Mouse (Mus musculus) liver (tissue): ENCODE measurements around the gene Fam129b.
A peak's percentile ranks its signal among the peaks of the same experiment; 100 is the strongest.

Experiments used
- DNase-seq: peaks from one replicate; pipeline ENCODE4 v3.0.0-alpha.2; 2020; ENCODE audit warnings: mixed read lengths

Fam129b gene

GRCm38 (mm10) chr2:32894097-32894496 is 18.2 kb downstream of the Fam129b start:
- DNase-seq = no peak

GRCm38 (mm10) chr2:32895606-32896106 is 19.7 kb downstream of the Fam129b start:
- DNase-seq = no peak

DNA sequence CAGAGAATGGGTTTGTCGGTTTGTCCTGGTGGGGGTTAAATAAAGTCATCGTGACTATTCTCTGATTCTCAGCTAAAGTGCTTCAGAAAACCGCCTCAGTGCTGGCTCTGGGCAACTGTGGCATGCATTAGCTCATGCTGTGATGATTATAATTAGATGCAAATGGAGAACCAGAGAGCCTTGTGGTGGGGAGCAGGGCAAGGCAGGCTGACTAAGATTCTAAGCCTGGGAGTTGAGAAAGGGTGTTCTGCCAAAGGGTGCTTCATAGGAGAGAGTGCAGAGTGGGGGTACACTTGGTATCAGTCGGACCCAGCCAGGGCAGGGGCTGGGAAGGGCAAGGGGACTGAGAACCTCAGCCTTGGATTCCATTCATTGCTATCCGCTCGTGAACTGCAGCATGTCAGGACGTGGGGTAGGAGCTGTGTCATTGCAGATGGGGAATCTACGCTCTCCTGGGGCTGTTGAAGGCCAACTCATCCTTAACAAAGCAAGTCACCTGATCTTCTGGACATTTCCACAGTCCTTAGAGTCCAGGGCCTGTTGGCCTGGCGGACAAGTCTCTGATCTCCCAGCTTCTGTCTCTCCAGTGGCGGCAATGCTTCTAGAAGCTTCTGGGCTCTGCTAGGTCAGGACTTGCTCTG is 20.7 kb downstream of the Fam129b start:
- DNase-seq = no peak

DNA sequence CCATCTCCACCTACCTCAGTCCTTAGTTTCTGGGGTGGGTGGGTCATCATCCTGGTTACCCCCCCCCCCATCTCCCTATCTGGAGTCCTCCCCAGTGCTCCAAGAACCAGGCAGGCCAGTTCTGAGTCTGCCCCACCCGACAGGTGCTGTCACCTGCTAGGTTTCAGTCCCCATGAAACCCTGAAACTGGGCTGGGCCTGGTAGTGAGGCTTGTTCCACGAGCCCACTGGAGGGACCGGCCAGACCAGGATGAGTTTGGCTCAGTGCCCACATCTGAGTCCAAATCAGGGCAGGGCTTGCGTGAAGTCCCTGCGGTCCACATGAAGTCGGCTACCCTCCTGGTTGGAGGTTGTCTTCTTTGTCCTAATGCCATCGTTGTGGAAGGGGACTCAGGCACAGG is 23.1 kb downstream of the Fam129b start:
- DNase-seq = no peak

- DNase-seq = no peak
These were observed 26.2 kb downstream of the Fam129b start for GRCm38 (mm10) chr2:32902126-32902525.

- no peak for DNase-seq
These were observed 27.6 kb downstream of the Fam129b start for GRCm38 (mm10) chr2:32903470-32903869.

DNA sequence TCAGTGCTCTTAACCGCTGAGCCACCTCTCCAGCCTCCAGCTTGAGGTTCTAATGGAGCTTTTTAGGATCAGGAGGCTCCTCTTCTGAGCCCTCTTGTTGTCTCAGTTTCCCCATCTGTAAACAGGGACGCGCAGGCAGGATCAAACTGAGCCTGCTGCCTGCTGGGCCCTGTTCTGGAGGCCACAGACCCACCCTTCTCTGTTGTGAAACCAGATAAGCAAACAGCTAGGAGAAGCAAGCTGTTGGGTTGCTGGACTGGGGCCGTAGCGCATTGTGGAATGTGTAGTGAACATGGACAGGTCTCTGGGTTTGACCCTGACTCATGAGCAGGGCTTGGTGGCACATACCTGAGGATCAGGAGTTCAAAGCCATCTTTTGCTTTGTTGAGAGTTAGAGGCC is 28.7 kb downstream of the Fam129b start:
- peak; percentile 69 for DNase-seq

- DNase-seq = no peak
These were observed 29.4 kb downstream of the Fam129b start for GRCm38 (mm10) chr2:32905297-32905696.

GRCm38 (mm10) chr2:32907442-32907841 is 31.5 kb downstream of the Fam129b start:
- no peak for DNase-seq

- DNase-seq = peak; percentile 53
These were observed 32.4 kb downstream of the Fam129b start for GRCm38 (mm10) chr2:32908272-32908671.

DNA sequence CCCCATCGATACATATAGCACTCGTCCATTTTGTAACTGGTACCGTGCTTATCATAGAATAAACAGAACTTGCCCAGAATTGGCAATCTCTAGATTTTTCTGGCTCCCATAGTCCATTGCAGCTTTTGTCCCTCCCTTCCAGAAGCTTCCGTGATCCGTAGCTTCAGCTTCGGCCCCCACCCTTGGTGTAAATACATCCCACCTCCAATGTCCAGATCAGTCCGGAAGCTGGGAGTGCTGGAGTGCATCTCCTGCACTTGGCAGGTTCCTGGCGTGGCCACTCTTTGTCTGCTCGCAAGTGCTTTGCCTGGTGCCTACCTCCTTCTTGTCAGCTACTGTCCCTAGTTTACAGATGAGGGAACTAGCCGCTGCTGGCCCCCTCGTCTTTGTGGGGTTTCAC is 32.9 kb downstream of the Fam129b start:
- DNase-seq = no peak

DNA sequence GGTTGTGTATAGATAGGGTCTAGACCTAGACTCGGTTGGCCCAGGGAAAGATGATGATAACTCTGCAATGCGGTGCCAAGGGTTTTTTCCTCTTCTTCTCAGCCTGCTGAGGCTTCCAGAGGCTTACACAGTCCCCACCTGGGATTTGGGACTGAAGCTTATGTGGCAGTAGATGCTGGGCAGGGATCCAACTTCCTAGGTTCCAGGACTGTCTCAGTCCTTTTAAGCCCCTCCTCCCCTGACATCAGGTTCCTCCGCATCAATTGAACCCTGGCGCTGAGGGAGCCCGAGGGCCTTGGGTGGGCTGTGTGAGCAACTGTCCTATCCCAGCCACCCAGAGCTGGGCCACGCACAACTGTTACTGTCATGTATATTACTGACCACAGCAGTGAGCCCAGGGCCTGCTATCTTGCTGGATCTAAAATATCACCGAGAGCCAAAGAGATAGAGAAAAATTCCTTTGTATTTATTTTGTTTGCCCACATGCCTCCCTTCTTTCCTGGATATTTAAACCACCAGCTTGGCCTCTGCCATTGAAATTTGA is 35.8 kb downstream of the Fam129b start:
- no peak for DNase-seq

DNA sequence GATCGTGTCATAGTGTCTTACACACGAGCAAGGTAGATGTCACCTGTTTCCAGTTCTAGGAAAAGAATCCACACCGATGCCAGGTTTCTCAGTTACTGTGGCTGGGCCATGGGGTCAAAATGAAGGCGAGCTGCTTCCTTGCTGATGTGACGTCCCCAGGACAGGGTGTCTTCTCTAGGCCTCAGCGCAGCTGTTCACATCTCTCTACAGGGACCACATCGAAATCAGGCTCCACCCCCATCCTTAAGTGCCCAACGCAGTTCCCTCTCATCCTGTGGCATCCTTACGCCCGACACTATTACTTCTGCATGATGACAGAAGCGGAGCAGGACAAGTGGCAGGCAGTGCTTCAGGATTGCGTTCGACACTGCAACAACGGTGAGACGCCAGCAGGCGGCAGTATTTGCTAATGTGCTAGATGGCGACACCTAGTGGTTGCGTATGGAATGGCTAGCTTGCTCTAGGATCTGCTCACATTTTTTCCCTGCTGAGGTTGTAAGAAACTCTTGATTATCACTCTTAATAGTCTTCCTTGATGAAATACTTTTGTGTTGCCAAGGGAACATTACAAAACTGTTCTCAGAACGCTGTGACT is 36.4 kb downstream of the Fam129b start:
- peak; percentile 84 for DNase-seq

GRCm38 (mm10) chr2:32914362-32914761 is 38.4 kb downstream of the Fam129b start:
- no peak for DNase-seq

GRCm38 (mm10) chr2:32914896-32915295 is 39.0 kb downstream of the Fam129b start:
- DNase-seq = peak; percentile 43

GRCm38 (mm10) chr2:32917526-32917925 is 41.6 kb downstream of the Fam129b start:
- no peak for DNase-seq

DNA sequence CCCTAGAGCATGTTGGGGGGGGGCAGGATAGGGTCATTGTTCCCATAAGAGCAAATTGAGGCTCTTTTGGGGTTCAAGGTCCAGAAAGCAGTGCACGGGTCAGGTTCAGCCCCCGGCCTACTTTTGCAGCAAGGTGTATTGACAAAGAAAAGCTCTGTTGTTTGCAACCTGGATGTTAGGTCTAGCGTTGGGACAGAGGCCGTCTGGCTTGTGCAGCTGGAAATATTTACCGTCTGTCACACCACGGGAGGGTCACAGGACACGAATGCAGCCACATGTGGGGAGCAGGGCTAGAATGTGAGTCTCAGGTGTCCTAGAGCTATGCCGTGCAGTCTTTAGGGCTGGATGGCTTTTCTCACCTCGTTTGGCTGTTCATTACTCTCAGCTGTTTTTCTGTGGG is 42.5 kb downstream of the Fam129b start:
- DNase-seq = no peak

DNA sequence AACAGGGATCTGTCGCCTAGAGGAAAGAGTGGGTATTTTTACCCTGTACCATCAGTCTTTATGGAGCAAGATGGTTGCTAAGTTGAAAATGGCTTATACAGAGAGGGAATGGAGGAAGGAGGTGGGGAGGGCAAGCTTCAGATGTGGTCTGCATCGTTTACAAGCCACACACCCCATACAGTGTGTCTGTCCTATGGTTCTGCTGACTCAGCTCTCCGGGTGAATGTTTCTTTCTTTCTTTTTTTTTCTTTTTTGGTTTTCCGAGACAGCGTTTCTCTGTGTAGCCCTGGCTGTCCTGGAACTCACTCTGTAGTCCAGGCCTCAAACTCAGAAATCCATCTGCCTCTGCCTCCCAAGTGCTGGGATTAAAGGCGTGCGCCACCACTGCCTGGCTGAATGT is 45.3 kb downstream of the Fam129b start:
- no peak for DNase-seq

DNA sequence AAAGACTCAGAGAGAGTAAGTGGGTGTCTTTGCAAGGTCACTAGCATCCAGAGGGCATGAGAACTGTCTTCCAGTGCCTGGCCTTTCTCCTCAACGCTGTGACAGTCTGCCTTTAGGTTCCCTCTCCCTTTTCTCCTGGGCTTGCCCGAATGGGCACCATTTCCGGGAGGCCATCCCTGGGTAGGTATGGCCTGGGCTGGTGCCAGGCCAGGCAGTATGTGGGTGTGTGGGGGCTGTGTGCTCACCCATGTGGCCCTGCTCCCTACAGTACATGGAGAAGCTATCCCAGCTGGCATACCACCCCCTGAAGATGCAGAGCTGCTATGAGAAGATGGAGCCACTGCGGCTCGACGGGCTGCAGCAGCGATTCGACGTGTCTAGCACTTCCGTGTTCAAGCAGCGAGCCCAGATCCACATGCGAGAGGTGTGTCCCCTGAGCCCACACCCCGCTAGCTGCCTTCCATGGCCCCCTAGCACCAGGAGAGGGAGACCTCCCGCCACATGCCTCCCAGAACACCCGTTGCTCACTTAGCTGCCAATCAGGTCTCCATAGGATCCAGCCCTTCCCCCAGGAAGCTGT is 46.0 kb downstream of the Fam129b start:
- DNase-seq = no peak

DNA sequence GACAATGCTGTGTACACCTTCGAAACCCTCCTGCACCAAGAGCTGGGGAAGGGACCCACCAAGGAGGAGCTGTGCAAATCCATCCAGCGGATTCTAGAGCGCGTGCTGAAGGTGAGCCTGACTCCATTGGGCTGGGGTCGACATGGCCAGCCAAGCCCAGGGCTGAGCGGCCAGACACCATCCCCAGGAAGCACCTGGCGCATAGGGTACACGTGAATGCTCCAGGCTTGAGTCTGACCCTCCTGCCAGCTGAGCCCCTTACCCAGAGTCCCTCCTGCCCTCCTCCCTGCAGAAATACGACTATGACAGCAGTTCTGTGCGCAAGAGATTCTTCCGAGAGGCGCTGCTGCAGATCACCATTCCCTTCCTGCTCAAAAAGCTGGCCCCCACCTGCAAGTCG is 46.6 kb downstream of the Fam129b start:
- DNase-seq = no peak

DNA sequence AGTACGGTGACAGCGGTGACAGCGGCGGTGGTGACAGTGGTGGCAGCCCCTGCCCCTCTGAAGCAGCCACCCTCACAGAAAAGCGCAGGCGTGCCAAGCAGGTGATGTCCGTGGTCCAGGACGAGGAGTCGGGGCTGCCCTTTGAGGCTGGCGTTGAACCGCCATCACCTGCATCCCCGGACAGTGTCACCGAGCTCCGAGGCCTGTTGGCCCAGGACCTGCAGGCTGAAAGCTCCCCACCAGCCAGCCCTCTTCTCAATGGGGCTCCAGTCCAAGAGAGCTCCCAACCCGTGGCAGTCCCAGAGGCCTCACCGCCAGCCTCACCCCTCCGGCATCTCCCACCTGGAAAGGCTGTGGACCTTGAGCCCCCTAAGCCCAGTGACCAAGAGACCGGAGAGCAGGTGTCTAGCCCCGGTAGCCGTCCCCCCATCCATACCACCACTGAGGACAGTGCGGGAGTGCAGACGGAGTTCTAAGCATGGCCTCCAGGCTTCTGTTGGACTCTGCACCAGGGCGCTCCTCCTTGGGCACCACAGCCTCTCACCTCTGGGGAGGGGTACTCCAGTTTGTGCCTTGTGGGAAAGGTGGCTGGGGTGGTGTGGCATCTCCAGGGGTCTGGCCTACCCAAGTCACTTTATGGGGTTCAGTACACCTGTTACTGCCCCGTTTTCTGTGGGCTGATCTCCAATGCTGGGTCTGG is 47.8 kb downstream of the Fam129b start:
- DNase-seq = no peak

- DNase-seq = no peak
These were observed 48.5 kb downstream of the Fam129b start for GRCm38 (mm10) chr2:32924306-32924844.
